Mouse (Mus musculus) heart, adult 2 months (tissue): ENCODE data around the gene Olig2.

Experiments
- CTCF ChIP-seq: fragments of 200-600 bp; IDR thresholded peaks from 2 replicates; pipeline ENCODE4 v1.8.1; 2022; ENCODE audit warnings: antibody characterized with exemption, mild to moderate bottlenecking, moderate library complexity
- EP300 ChIP-seq: fragments of 200-500 bp; IDR thresholded peaks from 2 replicates; pipeline ENCODE4 v1.6.1; 2011; ENCODE audit warnings: low read depth, low read length, control low read depth; ENCODE audit not compliant: insufficient read depth
- POLR2A ChIP-seq: fragments of 200-500 bp; IDR thresholded peaks from 2 replicates; pipeline ENCODE4 v1.6.1; 2011; ENCODE audit warnings: mild to moderate bottlenecking, low read depth, low read length, control low read depth; ENCODE audit not compliant: insufficient read depth

GRCm38 (mm10) chr16:91224481-91225232 is 600 bp upstream of the Olig2 start:
- TF ChIP-seq EP300 = no peak
- TF ChIP-seq CTCF = no peak
- no peak for TF ChIP-seq POLR2A
